Mouse (Mus musculus): ENCODE measurements at regions not wholly inside any gene's neighbourhood (a gene's known extent, or its start where the extent isn't known, plus 50 kb on each side); places are given as distances from the start of the nearest gene placed in this dataset.

DNA sequence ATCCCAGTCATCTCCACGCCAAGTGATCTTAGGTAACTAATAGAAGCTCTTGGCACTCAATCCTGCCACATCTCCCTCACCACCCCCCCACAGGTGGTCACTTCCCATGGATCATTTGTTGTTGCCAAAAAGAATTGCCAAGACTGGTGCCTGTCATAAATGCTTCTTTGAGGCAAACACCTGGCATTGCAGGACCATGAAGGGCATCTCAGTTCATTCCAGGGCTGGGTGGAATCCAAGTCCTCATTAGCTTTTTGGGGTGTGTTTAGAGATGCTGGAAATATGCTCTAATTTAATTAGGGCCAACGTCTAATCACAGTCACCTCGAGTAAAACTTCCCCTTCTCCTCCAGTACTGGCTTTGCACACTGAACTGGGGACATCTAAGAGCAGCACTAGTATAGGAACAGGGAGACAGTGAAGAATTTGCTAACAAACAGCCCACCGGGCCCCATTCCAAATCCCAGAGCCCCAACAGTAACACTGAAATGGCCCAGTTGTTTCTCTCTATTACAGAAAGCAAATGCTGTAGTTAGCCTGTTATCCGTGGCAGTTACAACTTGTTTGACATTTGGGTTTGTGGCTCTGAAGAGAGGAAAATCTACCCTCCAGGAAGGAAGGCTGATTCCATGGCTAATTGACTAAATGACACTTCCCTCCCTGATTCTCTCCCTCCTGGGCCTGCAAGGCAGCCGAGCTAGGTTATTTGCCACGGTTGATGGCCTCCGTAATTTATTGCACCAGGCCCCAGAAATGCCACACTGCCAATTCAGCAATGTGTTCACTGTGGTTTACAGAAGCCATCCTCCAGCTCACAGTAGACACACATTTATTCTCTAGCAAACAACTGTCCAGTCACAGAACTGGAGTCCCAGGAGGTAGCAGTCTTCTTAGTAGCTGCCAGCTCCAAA, 164.2 kb upstream of the Bdnf start:
- WGBS: 57% methylated on average over 8 of the region's 8 CpGs
- Histone ChIP-seq H3K9ac (no peak overlapping the region), H3K9me3 (no peaks in the 10 kb centered on the region), H3K27ac (no peak overlapping the region), H3K4me2 (no peak overlapping the region), H3K27me3 (replicated peaks) (no peaks in the 10 kb centered on the region), H3K36me3 (replicated peaks) (no peaks in the 10 kb centered on the region), H3K4me3 (no peak overlapping the region), H3K4me1 (no peaks in the 10 kb centered on the region)
- ATAC-seq (replicated peaks): peak; percentile 62

GRCm38 (mm10) chr2:109511142-109511541, 163.4 kb upstream of the Bdnf start:
- H3K4me1 ChIP-seq: no peaks in the 10 kb centered on the region
- H3K4me2 ChIP-seq: no peak overlapping the region
- H3K9me3 ChIP-seq: no peaks in the 10 kb centered on the region
- 81% methylated on average over 4 of the region's 4 CpGs for WGBS
- H3K36me3 ChIP-seq (replicated peaks): no peaks in the 10 kb centered on the region
- ATAC-seq (replicated peaks): no peak
- no peak overlapping the region for H3K9ac ChIP-seq
- no peak overlapping the region for H3K4me3 ChIP-seq
- H3K27me3 ChIP-seq (replicated peaks): no peaks in the 10 kb centered on the region
- no peak overlapping the region for H3K27ac ChIP-seq

GRCm38 (mm10) chr2:109519261-109519660, 155.2 kb upstream of the Bdnf start:
- ATAC-seq (replicated peaks): no peak
- Histone ChIP-seq H3K9me3 (no peaks in the 10 kb centered on the region), H3K27me3 (replicated peaks) (no peaks in the 10 kb centered on the region), H3K9ac (no peak overlapping the region), H3K4me3 (no peak overlapping the region), H3K27ac (no peak overlapping the region), H3K4me1 (no peaks in the 10 kb centered on the region), H3K4me2 (no peak overlapping the region), H3K36me3 (replicated peaks) (no peaks in the 10 kb centered on the region)
- 88% methylated on average over 4 of the region's 4 CpGs for WGBS

DNA sequence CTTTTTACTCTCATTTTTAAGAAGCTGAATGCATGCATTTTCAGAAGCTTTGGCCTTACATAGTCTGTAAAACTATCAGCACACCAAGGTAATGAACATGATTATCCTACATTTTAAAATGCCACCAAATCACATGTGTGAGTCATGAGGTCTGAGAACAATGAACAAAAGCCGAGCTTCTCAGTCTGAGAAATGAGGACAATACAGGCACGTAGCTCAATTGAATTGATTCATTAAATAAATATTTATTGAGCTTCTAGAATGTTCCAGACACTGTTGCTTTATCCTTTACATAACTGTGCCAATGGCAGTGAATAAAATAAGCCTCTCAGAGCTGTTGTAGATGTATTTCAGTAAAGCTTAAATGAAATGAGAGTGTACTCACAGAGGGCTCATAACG, 154.0 kb upstream of the Bdnf start:
- 47% methylated on average over 3 of the region's 3 CpGs for WGBS
- Histone ChIP-seq H3K9me3 (no peaks in the 10 kb centered on the region), H3K4me2 (no peak overlapping the region), H3K9ac (no peak overlapping the region), H3K27me3 (replicated peaks) (no peaks in the 10 kb centered on the region), H3K27ac (no peak overlapping the region), H3K36me3 (replicated peaks) (no peaks in the 10 kb centered on the region), H3K4me1 (no peaks in the 10 kb centered on the region), H3K4me3 (no peak overlapping the region)
- no peak for ATAC-seq (replicated peaks)

DNA sequence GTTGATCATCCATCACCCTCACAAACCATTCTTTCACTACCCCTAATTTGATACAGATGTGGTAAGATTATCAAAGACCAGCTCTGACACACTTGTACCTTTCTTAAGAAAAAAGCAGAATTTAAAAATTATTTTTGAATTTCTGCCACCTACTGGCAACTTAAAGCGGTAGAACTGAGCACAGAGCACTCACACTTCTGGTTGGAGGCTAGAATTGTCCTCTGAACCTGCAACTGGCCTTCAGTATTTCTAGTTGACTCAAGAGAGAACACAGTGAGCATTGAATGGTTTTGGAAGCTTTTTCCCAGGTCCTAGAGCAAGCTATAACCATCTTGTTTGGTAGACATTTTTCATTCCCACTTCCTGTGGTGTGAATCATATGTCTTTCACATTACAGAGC, 135.0 kb upstream of the Bdnf start:
- Histone ChIP-seq H3K27me3 (replicated peaks) (no peaks in the 10 kb centered on the region), H3K4me2 (no peak overlapping the region), H3K27ac (no peak overlapping the region), H3K36me3 (replicated peaks) (no peaks in the 10 kb centered on the region), H3K4me3 (no peak overlapping the region), H3K9ac (no peak overlapping the region), H3K9me3 (no peaks in the 10 kb centered on the region), H3K4me1 (no peaks in the 10 kb centered on the region)
- no peak for ATAC-seq (replicated peaks)
- WGBS: 70% methylated on average over 1 of the region's 1 CpGs

DNA sequence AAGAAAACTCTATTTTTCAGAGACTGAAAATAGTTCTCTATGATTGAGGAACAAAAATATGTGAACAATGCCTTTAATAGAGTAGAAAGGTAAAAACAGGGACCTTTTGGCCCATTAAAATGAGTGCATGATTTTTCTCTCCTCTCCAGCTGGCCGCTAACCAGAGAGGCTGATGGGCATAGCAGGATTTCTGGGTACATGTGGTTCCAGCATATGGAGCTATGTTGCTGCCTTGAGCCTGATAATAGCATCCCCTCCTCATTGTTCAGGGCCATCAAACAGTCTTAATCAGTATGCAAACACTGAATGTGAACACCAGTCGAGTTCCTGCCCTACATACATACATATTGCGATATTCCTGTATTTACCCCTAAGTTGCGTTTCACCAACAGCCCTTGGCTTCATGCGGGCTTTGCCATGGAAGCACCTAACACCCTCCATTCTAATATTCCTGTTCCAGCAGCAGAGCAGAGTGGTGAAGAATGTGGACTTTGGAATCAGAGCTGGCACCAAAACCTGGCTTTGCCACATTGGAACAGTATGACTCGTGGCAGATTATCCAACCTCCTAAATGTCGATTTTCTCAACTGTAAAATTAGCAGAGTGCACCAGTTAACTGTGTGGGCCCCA, 127.9 kb upstream of the Bdnf start:
- Histone ChIP-seq H3K4me3 (no peak overlapping the region), H3K4me2 (no peak overlapping the region), H3K9me3 (no peaks in the 10 kb centered on the region), H3K4me1 (no peaks in the 10 kb centered on the region), H3K36me3 (replicated peaks) (no peaks in the 10 kb centered on the region), H3K27ac (no peak overlapping the region), H3K27me3 (replicated peaks) (no peaks in the 10 kb centered on the region), H3K9ac (no peak overlapping the region)
- 90% methylated on average over 7 of the region's 7 CpGs for WGBS
- ATAC-seq (replicated peaks): no peak

GRCm38 (mm10) chr2:109554644-109555043, 119.9 kb upstream of the Bdnf start:
- Histone ChIP-seq H3K4me3 (no peak overlapping the region), H3K27ac (no peak overlapping the region), H3K9me3 (no peaks in the 10 kb centered on the region), H3K9ac (no peak overlapping the region), H3K4me1 (no peaks in the 10 kb centered on the region), H3K27me3 (replicated peaks) (no peaks in the 10 kb centered on the region), H3K36me3 (replicated peaks) (no peaks in the 10 kb centered on the region), H3K4me2 (no peak overlapping the region)
- ATAC-seq (replicated peaks): no peak
- WGBS: 85% methylated on average over 6 of the region's 6 CpGs

DNA sequence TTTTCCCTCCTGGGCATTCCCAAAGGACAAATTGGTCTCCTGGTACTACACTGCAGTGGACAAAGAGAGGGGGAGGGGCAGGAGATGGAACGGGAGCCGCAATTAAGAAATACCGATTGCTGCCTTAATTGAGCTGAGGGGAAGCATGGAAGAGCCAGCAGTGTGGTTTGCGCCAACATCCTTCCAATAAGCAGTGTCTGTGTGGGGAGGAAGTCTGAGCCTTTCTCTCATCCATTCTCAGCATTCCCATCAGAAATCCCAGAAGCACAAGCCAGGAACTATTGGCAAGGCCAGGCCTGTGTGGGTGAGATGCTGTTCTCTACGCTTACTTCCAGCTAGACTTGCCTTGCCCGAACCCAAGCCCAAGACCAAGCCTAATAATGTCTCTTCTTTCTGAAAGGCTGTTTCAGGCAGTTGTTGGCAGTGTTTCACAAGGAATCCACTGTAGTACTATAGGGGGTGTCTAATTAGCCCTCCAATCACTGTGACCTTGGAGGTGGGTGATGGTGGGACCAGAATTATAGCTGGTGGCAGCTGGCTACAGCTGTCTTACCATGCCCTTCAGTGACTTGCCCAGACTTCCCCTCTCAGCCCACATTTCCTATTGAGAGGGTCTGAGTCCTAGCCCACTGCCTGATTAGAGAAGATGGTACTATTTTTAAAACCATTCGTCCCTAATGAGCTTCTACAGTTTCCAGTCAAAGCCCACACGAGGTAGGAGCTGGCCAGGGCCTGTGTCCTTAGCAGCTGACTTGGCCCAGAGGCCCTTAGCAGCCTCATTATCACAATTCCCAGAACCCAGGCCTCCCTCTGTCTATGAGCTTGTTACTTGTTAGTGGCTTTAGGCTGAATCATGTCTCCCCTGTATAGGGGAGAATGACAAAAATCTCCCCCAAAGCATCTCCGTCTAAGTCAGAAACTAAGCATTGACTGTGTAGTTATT, 115.1 kb upstream of the Bdnf start:
- H3K9ac ChIP-seq: no peak overlapping the region
- H3K4me3 ChIP-seq: no peak overlapping the region
- ATAC-seq (replicated peaks): no peak
- no peak overlapping the region for H3K27ac ChIP-seq
- no peaks in the 10 kb centered on the region for H3K4me1 ChIP-seq
- 85% methylated on average over 9 of the region's 9 CpGs for WGBS
- H3K27me3 ChIP-seq (replicated peaks): no peaks in the 10 kb centered on the region
- no peak overlapping the region for H3K4me2 ChIP-seq
- no peaks in the 10 kb centered on the region for H3K36me3 ChIP-seq (replicated peaks)
- no peaks in the 10 kb centered on the region for H3K9me3 ChIP-seq

- H3K9me3 ChIP-seq: no peaks in the 10 kb centered on the region
- no peak for ATAC-seq (replicated peaks)
- WGBS: 82% methylated on average over 3 of the region's 3 CpGs
Observed at GRCm38 (mm10) chr2:109562996-109563395, 111.5 kb upstream of the Bdnf start.

DNA sequence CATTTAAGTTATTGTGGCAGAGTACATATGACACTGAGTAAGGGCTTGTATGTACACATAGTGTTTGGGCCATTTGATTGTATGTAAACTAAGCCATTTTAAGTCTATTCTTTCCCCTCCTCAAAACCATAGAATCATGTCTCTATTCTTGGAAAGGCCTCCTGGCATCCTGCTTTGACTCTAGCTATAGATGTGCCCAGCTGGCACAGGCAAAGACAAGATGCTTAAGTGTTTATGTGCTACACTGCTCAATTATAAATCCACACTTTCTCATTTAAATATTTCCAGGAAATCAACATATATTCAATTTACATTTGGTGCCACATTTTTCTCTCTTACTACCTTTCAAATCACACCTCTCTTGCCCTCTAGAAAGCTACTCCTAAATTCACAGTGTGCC, 97.6 kb upstream of the Bdnf start:
- no peaks in the 10 kb centered on the region for H3K36me3 ChIP-seq (replicated peaks)
- H3K9ac ChIP-seq: no peak overlapping the region
- no peak for ATAC-seq (replicated peaks)
- no peaks in the 10 kb centered on the region for H3K27me3 ChIP-seq (replicated peaks)
- H3K4me1 ChIP-seq: no peaks in the 10 kb centered on the region
- H3K4me3 ChIP-seq: no peak overlapping the region
- H3K9me3 ChIP-seq: no peaks in the 10 kb centered on the region
- H3K4me2 ChIP-seq: no peak overlapping the region
- H3K27ac ChIP-seq: no peak overlapping the region

More at GRCm38 (mm10) chr2:109562996-109563395, 111.5 kb upstream of the Bdnf start:
- Histone ChIP-seq H3K27me3 (replicated peaks) (no peaks in the 10 kb centered on the region), H3K27ac (no peak overlapping the region), H3K4me2 (no peak overlapping the region), H3K4me3 (no peak overlapping the region), H3K36me3 (replicated peaks) (no peaks in the 10 kb centered on the region), H3K9ac (no peak overlapping the region), H3K4me1 (no peaks in the 10 kb centered on the region)

- no peak overlapping the region for H3K4me2 ChIP-seq
- H3K36me3 ChIP-seq (replicated peaks): no peaks in the 10 kb centered on the region
- H3K9me3 ChIP-seq: no peaks in the 10 kb centered on the region
- H3K9ac ChIP-seq: no peak overlapping the region
- WGBS: 9% methylated on average over 6 of the region's 6 CpGs
- no peaks in the 10 kb centered on the region for H3K4me1 ChIP-seq
- no peak overlapping the region for H3K27ac ChIP-seq
- H3K4me3 ChIP-seq: no peak overlapping the region
- H3K27me3 ChIP-seq (replicated peaks): no peaks in the 10 kb centered on the region
- ATAC-seq (replicated peaks): 0 out of 2 replicates have a peak, but pooled peaks have one; percentile 45
Observed at GRCm38 (mm10) chr2:109578870-109579310, 95.6 kb upstream of the Bdnf start.
